9 mouse cellular contexts compared by ENCODE assay signal in the genomic region with DNA sequence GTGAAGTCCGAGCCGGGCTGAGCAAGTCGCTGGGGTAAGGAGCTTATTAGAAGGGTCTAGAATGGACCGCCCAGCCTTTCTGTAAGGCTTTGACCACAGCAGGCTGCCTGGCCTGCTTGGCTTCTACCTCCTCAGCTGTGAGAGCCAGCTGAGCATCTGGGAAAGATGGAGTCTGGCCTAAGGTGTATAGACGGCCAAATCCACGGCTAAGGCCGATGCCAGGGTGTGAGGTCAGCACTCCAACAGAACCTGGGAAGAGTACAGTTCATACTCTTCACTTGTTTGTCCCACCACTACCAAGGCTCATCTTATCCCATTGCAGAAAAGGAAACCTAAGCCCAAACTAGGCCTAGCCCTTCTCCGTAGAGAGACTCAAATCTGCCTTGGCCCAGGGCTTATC. TPM values are rescaled to one million over a fixed set of nuclear protein-coding genes. Genes with fewer than 3 reads are reported as not detected.
DNase-seq lines count a peak whose midpoint lies in the region; ATAC-seq and TF ChIP-seq lines count a peak whose summit lies in the region.
"Had no signal": no experiment of that assay in that cellular context is flagged by ENCODE, and none has a peak within 500 bp of the region (broad histone marks: within the 10 kb centered on the region; RNA-seq: fewer than 3 reads in every experiment).

No protein-coding gene starts in this region.

- H3K27me3 ChIP-seq in E14TG2a.4 (ENCODE audit: insufficient read depth, low read length): peaks cover 62% of the 10 kb centered on the region
- no peaks in the 10 kb centered on the region for H3K27me3 ChIP-seq in forebrain, embryonic 16.5 days (replicated peaks; ENCODE audit: control insufficient read depth, insufficient read depth, low read length)
- H3K27me3 ChIP-seq in liver, embryonic 12.5 days (replicated peaks): peaks cover 52% of the 10 kb centered on the region

- H3K27ac ChIP-seq in forebrain, embryonic 16.5 days (ENCODE audit: low read length): peak overlapping the region; percentile 97; the same call in 1 of the 2 replicates
- no peak overlapping the region for H3K27ac ChIP-seq in liver, embryonic 12.5 days

- H3K9me3 ChIP-seq in E14TG2a.4 (ENCODE audit: low read length): no peaks in the 10 kb centered on the region
- no peaks in the 10 kb centered on the region for H3K9me3 ChIP-seq in forebrain, embryonic 16.5 days (ENCODE audit: control insufficient read depth, low read length)
- no peaks in the 10 kb centered on the region for H3K9me3 ChIP-seq in liver, embryonic 12.5 days (replicated peaks)

- no peak for TF ChIP-seq CTCF in E14TG2a.4 (conservative IDR thresholded peaks at IDR 0.05; ENCODE audit: low read length)

- peaks cover 77% of the 10 kb centered on the region for H3K4me1 ChIP-seq in E14TG2a.4 (replicated peaks; ENCODE audit: low read depth, low read length)
- H3K4me1 ChIP-seq in forebrain, embryonic 16.5 days (replicated peaks; ENCODE audit: control insufficient read depth, insufficient read depth, low read length): peaks cover 80% of the 10 kb centered on the region
- H3K4me1 ChIP-seq in liver, embryonic 12.5 days: peaks cover 27% of the 10 kb centered on the region

- H3K9ac ChIP-seq in forebrain, embryonic 16.5 days (replicated peaks; ENCODE audit: low read depth, low read length): peak overlapping the region; percentile 99
- 0 out of 2 replicates have a peak overlapping the region, but pooled peaks have one; percentile 36 for H3K9ac ChIP-seq in liver, embryonic 12.5 days

- peak overlapping the region; percentile 27 for H3K4me3 ChIP-seq in E14TG2a.4 (replicated peaks; ENCODE audit: low read length)
- H3K4me3 ChIP-seq in forebrain, embryonic 16.5 days (replicated peaks; ENCODE audit: low read length): peak overlapping the region; percentile 75
- H3K4me3 ChIP-seq in liver, embryonic 12.5 days: 0 out of 2 replicates have a peak overlapping the region, but pooled peaks have one; percentile 53

- no peak for ATAC-seq in forebrain, embryonic 16.5 days
- no peak for ATAC-seq in liver, embryonic 12.5 days
- ATAC-seq: inflammation-experienced regulatory T-cells, adult 6 months had no signal

- H3K4me2 ChIP-seq in forebrain, embryonic 16.5 days (ENCODE audit: low read length): peak overlapping the region; percentile 64
- H3K4me2 ChIP-seq in liver, embryonic 12.5 days: peak overlapping the region; percentile 68

- DNase-seq in cerebellum, adult 11 months: peak; percentile 62
- no peak for DNase-seq in cerebellum, postnatal 4 days (ENCODE audit: low spot score in 2 of 2)
- DNase-seq in embryo, embryonic 11 days: no peak
- DNase-seq in ovary, postnatal 14 days (ENCODE audit: low spot score): no peak
- DNase-seq in thymus, postnatal 4 days: no peak

- 55% methylated on average over 8 of the region's 8 CpGs for WGBS in forebrain, embryonic 16.5 days
- WGBS in liver, embryonic 12.5 days (ENCODE audit: insufficient replicate concordance): 71% methylated on average over 8 of the region's 8 CpGs

- H3K36me3 ChIP-seq in E14TG2a.4 (ENCODE audit: insufficient read depth, low read length): no peaks in the 10 kb centered on the region
- no peaks in the 10 kb centered on the region for H3K36me3 ChIP-seq in forebrain, embryonic 16.5 days (ENCODE audit: control insufficient read depth, insufficient read depth)
- H3K36me3 ChIP-seq in liver, embryonic 12.5 days: no peaks in the 10 kb centered on the region

RNA-seq across cellular contexts. Expression of gene Coro2b, which starts 1.3 kb away (rescaled TPM):
- 41.7 and 44.9 TPM in 2 replicates for polyA plus RNA-seq in forebrain, embryonic 16.5 days (2015; fragmentation: Nextera tagmentation; extraction: Ambion mirVana)
- 2.7 and 3.2 TPM in 2 replicates for polyA plus RNA-seq in liver, embryonic 12.5 days (2016; fragmentation: Nextera tagmentation; extraction: Ambion mirVana)

Comparison
In these comparisons a context has a peak if more than half of its experiments do, and no peak if none do; other contexts are left out.
1. RNA of gene Coro2b, which starts 1.3 kb away (polyA plus RNA-seq): 41.7 to 44.9 TPM in forebrain, embryonic 16.5 days; 2.7 to 3.2 TPM in liver, embryonic 12.5 days; every median in the first group is over 10 times any median in the second.
2. Peak in every context shown above with its lines, with median percentiles within 50 percentile points of each other: H3K4me3 ChIP-seq.